Mouse (Mus musculus) liver, embryonic 14.5 days (tissue): ENCODE results near the gene Cfap299. TPM values are rescaled to one million over a fixed set of nuclear protein-coding genes. Genes with fewer than 3 reads are reported as not detected.
A peak's percentile ranks its signal among the peaks of the same experiment; 100 is the strongest.
"Not testable (repeated sequence)": the region's sequence is repeated elsewhere in the genome, so short reads cannot be mapped to it uniquely, and the experiment has no call there.

Experiments used
- ATAC-seq: fragments of 200-750 bp; cut with Nextera tagmentation; 2 replicates; pipeline ENCODE4 v1.8.0; 2017; ENCODE audit warnings: moderate number of reproducible peaks, mild to moderate bottlenecking, moderate library complexity; ENCODE audit not compliant: insufficient read depth
- DNase-seq, 3 experiments: peaks; one replicate each; pipeline ENCODE4 v3.0.0-alpha.2; 2012 to 2013; ENCODE audit warnings: low read depth in 3 of 3, low spot score in 3 of 3
- H3K27ac ChIP-seq: fragments of 300-500 bp; sonication (generic); 2 replicates; pipeline ENCODE4 v1.5.1; 2014; ENCODE audit warnings: moderate library complexity, mild to moderate bottlenecking, control low read depth, inconsistent platforms
- H3K27me3 ChIP-seq: fragments of 300-500 bp; sonication (generic); 2 replicates; pipeline ENCODE4 v1.6.1; 2014; ENCODE audit warnings: mild to moderate bottlenecking, low read length, moderate library complexity; ENCODE audit not compliant: control insufficient read depth, insufficient read depth
- H3K36me3 ChIP-seq: fragments of 300-500 bp; sonication (generic); replicated peaks from 2 replicates; pipeline ENCODE4 v1.6.1; 2014; ENCODE audit warnings: low read depth; ENCODE audit not compliant: control insufficient read depth, insufficient read depth
- H3K4me1 ChIP-seq, 2 experiments: fragments of 200-500 bp in 1 of 2; fragments of 300-500 bp in 1 of 2; sonication (generic) in 1 of 2; replicated peaks; 2 replicates each; pipeline ENCODE4 v1.6.1; 2012 to 2014; ENCODE audit warnings: antibody characterized with exemption in 1 of 2, inconsistent platforms in 1 of 2, low read length in 1 of 2; ENCODE audit not compliant: control insufficient read depth in 2 of 2, insufficient read depth in 2 of 2
- H3K4me2 ChIP-seq: fragments of 300-500 bp; sonication (generic); 2 replicates; pipeline ENCODE4 v1.6.1; 2014; ENCODE audit warnings: low read depth, mild to moderate bottlenecking, control low read depth, moderate library complexity
- H3K4me3 ChIP-seq, 2 experiments: fragments of 200-500 bp in 1 of 2; fragments of 300-500 bp in 1 of 2; sonication (generic) in 1 of 2; 2 replicates each; pipeline ENCODE4 v1.5.1; 2012 to 2014; ENCODE audit warnings: low read depth in 2 of 2, low read length in 2 of 2, mild to moderate bottlenecking in 2 of 2, control low read depth in 1 of 2, inconsistent platforms in 1 of 2, moderate library complexity in 1 of 2; ENCODE audit not compliant: insufficient read depth in 1 of 2
- H3K9ac ChIP-seq: fragments of 300-500 bp; sonication (generic); replicated peaks from 2 replicates; pipeline ENCODE4 v1.6.1; 2014; ENCODE audit warnings: mild to moderate bottlenecking, control low read depth, moderate library complexity
- H3K9me3 ChIP-seq: fragments of 300-500 bp; sonication (generic); 2 replicates; pipeline ENCODE4 v1.6.1; 2016; ENCODE audit warnings: low read length, mixed read lengths; ENCODE audit not compliant: control insufficient read depth
- CTCF ChIP-seq: IDR thresholded peaks from 2 replicates; pipeline ENCODE4 v1.5.1; 2016; ENCODE audit warnings: antibody characterized with exemption, low read depth, control low read depth
- EP300 ChIP-seq: IDR thresholded peaks from 2 replicates; pipeline ENCODE4 v1.6.1; 2016; ENCODE audit warnings: antibody characterized with exemption, low read depth
- WGBS: fragments of 180-500 bp; shearing (Covaris S2); extraction: QIAGEN DNeasy Blood & Tissue Kit; methylation state at CpG from one replicate; pipeline ENCODE4 v1.1.7; 2014; ENCODE audit not compliant: insufficient replicate concordance; 5-methylcytosine and 5-hydroxymethylcytosine counted together
- polyA plus RNA-seq, 2 experiments: library from polyadenylated mRNA; depleted of rRNA in 1 of 2; stranded (reverse) in 1 of 2; unstranded in 1 of 2; fragments of >200 nt; fragmentation: Nextera tagmentation in 1 of 2; extraction: Ambion mirVana in 1 of 2; gene quantifications; 2 replicates each; pipeline versions ENCODE4 v1.2.1 to v1.2.3; 2012 to 2014

Cfap299 gene
- polyA plus RNA-seq, 2 experiments, result not detected

GRCm38 (mm10) chr5:98326625-98327024 is 2.5 kb upstream of the Cfap299 start:
- Histone ChIP-seq H3K9ac (no peak overlapping the region), H3K4me3 (no peak overlapping the region), H3K36me3 (no peaks in the 10 kb centered on the region), H3K4me1 (no peaks in the 10 kb centered on the region), H3K27ac (no peak overlapping the region), H3K4me2 (no peak overlapping the region), H3K27me3 (no peaks in the 10 kb centered on the region), H3K9me3 (no peaks in the 10 kb centered on the region)
- WGBS, result 67% methylated on average over 2 of the region's 2 CpGs
- TF ChIP-seq EP300, result no peak
- no peak for TF ChIP-seq CTCF
- DNase-seq (no peak), ATAC-seq (no peak)

DNA sequence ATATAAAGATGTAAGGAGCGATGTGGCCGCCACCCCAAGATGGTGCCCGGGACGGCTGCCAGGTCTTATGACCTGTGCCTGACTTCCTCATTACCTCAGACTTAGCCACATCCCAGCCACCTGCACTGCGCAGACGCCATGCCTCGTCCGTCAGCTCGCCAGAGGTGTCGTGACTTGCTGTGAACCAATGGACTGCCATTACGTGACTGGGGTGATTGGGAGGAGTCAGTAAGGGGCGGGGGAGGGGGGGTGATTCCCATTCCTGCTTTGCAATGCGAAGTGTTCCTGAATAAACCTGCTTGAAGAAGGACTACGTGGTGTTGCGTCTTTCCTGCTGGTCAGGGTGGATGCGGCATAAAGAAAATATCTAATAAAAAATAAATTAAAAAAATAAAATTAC is 14.6 kb downstream of the Cfap299 start:
- not testable (repeated sequence) for H3K9ac ChIP-seq, H3K27me3 ChIP-seq, H3K27ac ChIP-seq, H3K9me3 ChIP-seq, H3K4me1 ChIP-seq, ATAC-seq, H3K36me3 ChIP-seq, H3K4me3 ChIP-seq, DNase-seq, H3K4me2 ChIP-seq
- WGBS, result 70% methylated on average over 16 of the region's 16 CpGs

- Histone ChIP-seq H3K9ac (no peak overlapping the region), H3K4me2 (no peak overlapping the region), H3K9me3 (no peaks in the 10 kb centered on the region), H3K27ac (no peak overlapping the region), H3K27me3 (no peaks in the 10 kb centered on the region), H3K36me3 (no peaks in the 10 kb centered on the region), H3K4me1 (no peaks in the 10 kb centered on the region), H3K4me3 (no peak overlapping the region)
- ATAC-seq, result no peak
- TF ChIP-seq EP300 (no peak), CTCF (no peak)
- WGBS, result 59% methylated on average over 2 of the region's 2 CpGs
- DNase-seq, result no peak
Observed at GRCm38 (mm10) chr5:98344581-98344980, 15.5 kb downstream of the Cfap299 start.

DNA sequence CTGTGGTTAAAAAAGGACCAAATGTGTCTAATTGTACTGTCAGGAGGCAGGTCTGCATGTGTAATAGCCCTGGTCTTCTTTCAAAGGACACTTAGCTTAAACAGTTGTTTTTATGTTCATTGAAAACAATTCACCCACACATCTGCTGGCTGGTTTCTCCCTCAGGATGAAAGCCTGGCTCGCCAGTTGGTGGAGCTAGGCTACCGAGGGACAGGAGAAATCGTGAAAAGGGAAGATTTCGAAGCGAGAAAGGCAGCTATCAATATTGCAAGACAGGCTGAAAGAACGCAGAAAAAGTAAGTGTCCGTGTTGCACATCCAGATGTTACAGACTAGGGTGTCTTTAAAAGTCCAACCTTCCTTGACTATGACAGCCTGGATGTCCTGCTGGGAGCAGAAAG is 17.0 kb downstream of the Cfap299 start:
- WGBS, result 59% methylated on average over 7 of the region's 7 CpGs
- H3K27me3 ChIP-seq, result no peaks in the 10 kb centered on the region
- H3K4me2 ChIP-seq, result no peak overlapping the region
- no peak overlapping the region for H3K9ac ChIP-seq
- H3K4me1 ChIP-seq, result no peaks in the 10 kb centered on the region
- H3K27ac ChIP-seq, result no peak overlapping the region
- ATAC-seq (no peak), DNase-seq (no peak)
- H3K9me3 ChIP-seq, result no peaks in the 10 kb centered on the region
- no peaks in the 10 kb centered on the region for H3K36me3 ChIP-seq
- TF ChIP-seq CTCF (no peak), EP300 (no peak)
- no peak overlapping the region for H3K4me3 ChIP-seq

GRCm38 (mm10) chr5:98348605-98349004 is 19.5 kb downstream of the Cfap299 start:
- Histone ChIP-seq H3K9ac (no peak overlapping the region), H3K27me3 (no peaks in the 10 kb centered on the region), H3K9me3 (no peaks in the 10 kb centered on the region), H3K36me3 (no peaks in the 10 kb centered on the region), H3K4me2 (no peak overlapping the region), H3K4me3 (no peak overlapping the region), H3K27ac (no peak overlapping the region), H3K4me1 (no peaks in the 10 kb centered on the region)
- WGBS, result 9% methylated on average over 8 of the region's 8 CpGs
- ATAC-seq (no peak), DNase-seq (peak in 2 of 3 experiments; percentile 4 to 9)
- TF ChIP-seq EP300 (no peak), CTCF (peak; percentile 80)
